Mouse (Mus musculus): ENCODE data around the gene Hnrnpll. TPM values are rescaled to one million over a fixed set of nuclear protein-coding genes. Genes with fewer than 3 reads are reported as not detected.

Gene Hnrnpll
- polyA plus RNA-seq, 1 experiment from 2014 or later: 92.4 TPM

GRCm38 (mm10) chr17:80083223-80083622 is 21.1 kb upstream of the Hnrnpll start:
- no peaks in the 10 kb centered on the region for H3K27me3 ChIP-seq (ENCODE audit: insufficient read depth, poor library complexity, severe bottlenecking)
- no peak overlapping the region for H3K4me3 ChIP-seq
- H3K9me3 ChIP-seq: 0 out of 2 replicates have a peak, but pooled peaks cover 3% of the 10 kb centered on the region
- H3K4me1 ChIP-seq (replicated peaks): no peaks in the 10 kb centered on the region
- DNase-seq (ENCODE audit: low spot score): no peak
- WGBS: 78% methylated on average over 6 of the region's 6 CpGs
- H3K27ac ChIP-seq: no peak overlapping the region
- H3K36me3 ChIP-seq: no peaks in the 10 kb centered on the region

- Histone ChIP-seq H3K36me3 (no peaks in the 10 kb centered on the region), H3K4me3 (no peak overlapping the region), H3K4me1 (replicated peaks) (no peaks in the 10 kb centered on the region), H3K27me3 (ENCODE audit: insufficient read depth, poor library complexity, severe bottlenecking) (no peaks in the 10 kb centered on the region), H3K9me3 (no peaks in the 10 kb centered on the region), H3K27ac (no peak overlapping the region)
- DNase-seq (ENCODE audit: low spot score): no peak
- 95% methylated on average over 4 of the region's 4 CpGs for WGBS
Measured at GRCm38 (mm10) chr17:80078726-80079125, 16.6 kb upstream of the Hnrnpll start.

- Histone ChIP-seq H3K27me3 (ENCODE audit: insufficient read depth, poor library complexity, severe bottlenecking) (no peaks in the 10 kb centered on the region), H3K36me3 (no peaks in the 10 kb centered on the region), H3K4me1 (replicated peaks) (peaks cover 11% of the 10 kb centered on the region), H3K4me3 (no peak overlapping the region), H3K27ac (no peak overlapping the region), H3K9me3 (no peaks in the 10 kb centered on the region)
- DNase-seq (ENCODE audit: low spot score): no peak
- 90% methylated on average over 5 of the region's 6 CpGs for WGBS
Measured at GRCm38 (mm10) chr17:80067257-80067656, 5.1 kb upstream of the Hnrnpll start.

- DNase-seq (ENCODE audit: low spot score): peak; percentile 12
- 65% methylated on average over 8 of the region's 8 CpGs for WGBS
Measured at GRCm38 (mm10) chr17:80063840-80064495, 1.8 kb upstream of the Hnrnpll start.

GRCm38 (mm10) chr17:80063386-80063785 is 1.3 kb upstream of the Hnrnpll start:
- no peaks in the 10 kb centered on the region for H3K9me3 ChIP-seq
- DNase-seq (ENCODE audit: low spot score): no peak
- no peaks in the 10 kb centered on the region for H3K36me3 ChIP-seq
- peak overlapping the region; percentile 97; the same call in 1 of the 2 replicates for H3K4me3 ChIP-seq
- 89% methylated on average over 10 of the region's 10 CpGs for WGBS
- no peak overlapping the region for H3K27ac ChIP-seq
- no peaks in the 10 kb centered on the region for H3K27me3 ChIP-seq (ENCODE audit: insufficient read depth, poor library complexity, severe bottlenecking)
- peaks cover 29% of the 10 kb centered on the region for H3K4me1 ChIP-seq (replicated peaks)

More at GRCm38 (mm10) chr17:80063840-80064495, 1.8 kb upstream of the Hnrnpll start:
- Histone ChIP-seq H3K4me1 (replicated peaks) (peaks cover 23% of the 10 kb centered on the region), H3K9me3 (no peaks in the 10 kb centered on the region), H3K27ac (no peak overlapping the region), H3K36me3 (no peaks in the 10 kb centered on the region), H3K27me3 (ENCODE audit: insufficient read depth, poor library complexity, severe bottlenecking) (no peaks in the 10 kb centered on the region), H3K4me3 (no peak overlapping the region)

- Histone ChIP-seq H3K36me3 (peaks cover 6% of the 10 kb centered on the region), H3K27me3 (ENCODE audit: insufficient read depth, poor library complexity, severe bottlenecking) (no peaks in the 10 kb centered on the region), H3K27ac (peak overlapping the region; percentile 100), H3K4me1 (replicated peaks) (peaks cover 36% of the 10 kb centered on the region), H3K4me3 (peak overlapping the region; percentile 97), H3K9me3 (no peaks in the 10 kb centered on the region)
- no peak for DNase-seq (ENCODE audit: low spot score)
- WGBS: 2% methylated on average over 15 of the region's 15 CpGs
Measured at GRCm38 (mm10) chr17:80062620-80063010, 481 bp upstream of the Hnrnpll start.

- peak overlapping the region; percentile 97 for H3K4me3 ChIP-seq
- peak overlapping the region; percentile 100 for H3K27ac ChIP-seq
- under 1% methylated on average over 83 of the region's 83 CpGs for WGBS
- DNase-seq (ENCODE audit: low spot score): peak; percentile 66
- H3K36me3 ChIP-seq: peaks cover 11% of the 10 kb centered on the region
- H3K9me3 ChIP-seq: no peaks in the 10 kb centered on the region
- peaks cover 37% of the 10 kb centered on the region for H3K4me1 ChIP-seq (replicated peaks)
- H3K27me3 ChIP-seq (ENCODE audit: insufficient read depth, poor library complexity, severe bottlenecking): no peaks in the 10 kb centered on the region
Measured at GRCm38 (mm10) chr17:80060828-80061782, 1.0 kb downstream of the Hnrnpll start.

GRCm38 (mm10) chr17:80060151-80060550 is 2.0 kb downstream of the Hnrnpll start:
- Histone ChIP-seq H3K4me3 (peak overlapping the region; percentile 97), H3K4me1 (replicated peaks) (peaks cover 37% of the 10 kb centered on the region), H3K9me3 (no peaks in the 10 kb centered on the region), H3K36me3 (peaks cover 11% of the 10 kb centered on the region), H3K27me3 (ENCODE audit: insufficient read depth, poor library complexity, severe bottlenecking) (no peaks in the 10 kb centered on the region), H3K27ac (peak overlapping the region; percentile 100; the same call in 1 of the 2 replicates)
- no peak for DNase-seq (ENCODE audit: low spot score)
- 27% methylated on average over 5 of the region's 5 CpGs for WGBS

- Histone ChIP-seq H3K4me3 (peak overlapping the region; percentile 97), H3K4me1 (replicated peaks) (peaks cover 37% of the 10 kb centered on the region), H3K27me3 (ENCODE audit: insufficient read depth, poor library complexity, severe bottlenecking) (no peaks in the 10 kb centered on the region), H3K27ac (no peak overlapping the region), H3K36me3 (peaks cover 12% of the 10 kb centered on the region), H3K9me3 (no peaks in the 10 kb centered on the region)
- DNase-seq (ENCODE audit: low spot score): no peak
- WGBS: 16% methylated on average over 1 of the region's 1 CpGs
Measured at GRCm38 (mm10) chr17:80059731-80060130, 2.4 kb downstream of the Hnrnpll start.

- H3K4me1 ChIP-seq (replicated peaks): peaks cover 36% of the 10 kb centered on the region
- DNase-seq (ENCODE audit: low spot score): no peak
- no peaks in the 10 kb centered on the region for H3K27me3 ChIP-seq (ENCODE audit: insufficient read depth, poor library complexity, severe bottlenecking)
- H3K36me3 ChIP-seq: peaks cover 24% of the 10 kb centered on the region
- H3K9me3 ChIP-seq: no peaks in the 10 kb centered on the region
- H3K27ac ChIP-seq: no peak overlapping the region
- no peak overlapping the region for H3K4me3 ChIP-seq
- WGBS: 64% methylated on average over 1 of the region's 1 CpGs
Measured at GRCm38 (mm10) chr17:80058501-80058900, 3.6 kb downstream of the Hnrnpll start.

GRCm38 (mm10) chr17:80053931-80054734 is 8.0 kb downstream of the Hnrnpll start:
- peaks cover 68% of the 10 kb centered on the region for H3K36me3 ChIP-seq

GRCm38 (mm10) chr17:80051682-80052081 is 10.5 kb downstream of the Hnrnpll start:
- Histone ChIP-seq H3K36me3 (peaks cover 81% of the 10 kb centered on the region), H3K27me3 (ENCODE audit: insufficient read depth, poor library complexity, severe bottlenecking) (no peaks in the 10 kb centered on the region), H3K27ac (no peak overlapping the region), H3K4me1 (replicated peaks) (0 out of 2 replicates have a peak, but pooled peaks cover 3% of the 10 kb centered on the region), H3K9me3 (no peaks in the 10 kb centered on the region), H3K4me3 (no peak overlapping the region)
- WGBS: 86% methylated on average over 1 of the region's 1 CpGs
- DNase-seq (ENCODE audit: low spot score): no peak

More at GRCm38 (mm10) chr17:80053931-80054734, 8.0 kb downstream of the Hnrnpll start:
- Histone ChIP-seq H3K9me3 (no peaks in the 10 kb centered on the region), H3K27me3 (ENCODE audit: insufficient read depth, poor library complexity, severe bottlenecking) (no peaks in the 10 kb centered on the region), H3K4me1 (replicated peaks) (peaks cover 18% of the 10 kb centered on the region), H3K4me3 (no peak overlapping the region), H3K27ac (no peak overlapping the region)
- DNase-seq (ENCODE audit: low spot score): no peak
- WGBS: 90% methylated on average over 27 of the region's 27 CpGs
